Mouse (Mus musculus): ENCODE measurements around the gene Inafm2. TPM values are rescaled to one million over a fixed set of nuclear protein-coding genes. Genes with fewer than 3 reads are reported as not detected.

Inafm2 gene
- polyA plus RNA-seq, 1 experiment = 13.7 TPM

- no peak for DNase-seq (ENCODE audit: low read depth)
Observed at GRCm38 (mm10) chr2:118726873-118727272, 18.7 kb upstream of the Inafm2 start.

DNA sequence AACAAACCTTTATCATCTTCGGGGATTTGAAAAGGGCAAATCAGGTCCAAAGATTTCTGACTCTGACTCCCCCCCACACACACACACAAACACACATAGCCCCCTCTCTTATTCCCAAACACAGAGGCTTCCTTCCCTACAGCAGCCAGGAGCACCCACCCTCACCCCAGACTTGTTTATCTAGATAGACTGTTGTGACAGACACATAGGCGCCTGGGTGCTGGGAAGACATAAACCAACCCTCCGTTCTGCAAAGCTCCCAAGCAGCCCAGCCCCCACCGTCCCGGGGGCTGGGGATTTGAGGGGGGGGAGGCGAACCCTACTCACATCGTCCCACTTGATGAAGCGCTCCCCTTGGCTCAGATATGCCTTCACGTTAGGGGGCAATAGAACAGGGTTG is 17.6 kb upstream of the Inafm2 start:
- DNase-seq (ENCODE audit: low read depth) = no peak

GRCm38 (mm10) chr2:118728337-118728736 is 17.2 kb upstream of the Inafm2 start, which contains the start of gene Plcb2:
TSS of gene Plcb2 (minus strand) at chr2:118728438.
- no peak for DNase-seq (ENCODE audit: low read depth)

- no peak for DNase-seq (ENCODE audit: low read depth)
Observed at GRCm38 (mm10) chr2:118729194-118729593, 16.4 kb upstream of the Inafm2 start.

GRCm38 (mm10) chr2:118729816-118730621 is 15.5 kb upstream of the Inafm2 start:
- no peak for DNase-seq (ENCODE audit: low read depth)

GRCm38 (mm10) chr2:118730622-118730915 is 15.0 kb upstream of the Inafm2 start:
- DNase-seq (ENCODE audit: low read depth) = no peak

- DNase-seq (ENCODE audit: low read depth) = no peak
Observed at GRCm38 (mm10) chr2:118731981-118732380, 13.6 kb upstream of the Inafm2 start.

DNA sequence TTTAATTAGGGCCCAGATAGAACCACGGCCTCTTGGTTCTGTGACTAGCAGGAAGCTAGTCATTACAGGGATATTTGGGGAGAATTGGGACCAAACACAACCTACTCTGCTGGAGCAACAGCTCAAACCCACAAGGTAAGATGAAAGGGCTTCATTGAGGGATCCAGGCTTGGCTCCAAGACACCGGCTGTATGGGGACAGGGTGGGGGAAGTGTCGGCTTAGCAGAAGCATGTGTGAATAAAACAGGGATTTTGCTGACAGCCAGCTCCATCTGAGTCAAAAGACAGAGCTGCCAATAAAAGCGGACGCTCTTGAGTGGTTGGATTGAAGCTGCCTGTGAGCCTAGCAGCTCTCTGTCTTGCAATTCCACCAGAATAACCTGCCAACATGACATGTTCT is 12.2 kb upstream of the Inafm2 start:
- DNase-seq (ENCODE audit: low read depth) = no peak

DNA sequence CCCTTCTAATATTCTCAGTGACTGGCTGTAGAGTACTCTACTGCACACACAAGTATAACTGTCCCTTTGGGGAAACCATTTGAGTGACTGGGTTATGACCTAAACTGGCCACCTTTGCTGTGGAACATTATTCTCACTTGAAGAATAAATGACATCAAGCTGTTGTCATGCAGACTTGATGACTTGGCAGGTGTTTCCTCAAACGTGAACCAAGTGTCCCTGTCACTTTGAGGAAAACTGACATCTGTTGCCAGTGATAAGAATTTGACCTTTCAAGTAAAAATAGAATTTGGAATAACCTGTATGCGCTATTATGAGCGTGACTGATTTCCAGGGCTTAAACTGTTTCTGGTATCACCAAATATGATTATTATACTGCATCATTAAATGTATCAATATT is 5.2 kb upstream of the Inafm2 start:
- DNase-seq (ENCODE audit: low read depth) = no peak

DNA sequence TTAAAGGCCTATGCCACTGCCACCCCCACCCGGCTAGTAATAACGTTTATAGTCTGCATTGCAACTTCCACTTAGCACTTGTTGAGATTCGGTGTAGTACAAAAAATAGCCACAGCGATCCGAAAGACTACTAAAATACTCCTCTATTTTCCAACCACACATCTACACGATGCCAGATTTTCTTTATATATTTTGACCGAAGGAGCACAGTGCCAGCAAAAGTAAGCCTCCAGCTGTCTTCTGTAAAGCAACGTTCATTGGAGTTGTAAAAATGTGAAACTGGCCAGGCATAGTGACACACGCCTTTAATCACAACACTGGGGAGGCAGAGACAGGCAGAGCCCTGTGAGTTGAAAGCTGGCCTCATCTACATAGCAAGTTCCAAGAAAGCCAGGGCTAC is 4.4 kb upstream of the Inafm2 start:
- DNase-seq (ENCODE audit: low read depth) = no peak

DNA sequence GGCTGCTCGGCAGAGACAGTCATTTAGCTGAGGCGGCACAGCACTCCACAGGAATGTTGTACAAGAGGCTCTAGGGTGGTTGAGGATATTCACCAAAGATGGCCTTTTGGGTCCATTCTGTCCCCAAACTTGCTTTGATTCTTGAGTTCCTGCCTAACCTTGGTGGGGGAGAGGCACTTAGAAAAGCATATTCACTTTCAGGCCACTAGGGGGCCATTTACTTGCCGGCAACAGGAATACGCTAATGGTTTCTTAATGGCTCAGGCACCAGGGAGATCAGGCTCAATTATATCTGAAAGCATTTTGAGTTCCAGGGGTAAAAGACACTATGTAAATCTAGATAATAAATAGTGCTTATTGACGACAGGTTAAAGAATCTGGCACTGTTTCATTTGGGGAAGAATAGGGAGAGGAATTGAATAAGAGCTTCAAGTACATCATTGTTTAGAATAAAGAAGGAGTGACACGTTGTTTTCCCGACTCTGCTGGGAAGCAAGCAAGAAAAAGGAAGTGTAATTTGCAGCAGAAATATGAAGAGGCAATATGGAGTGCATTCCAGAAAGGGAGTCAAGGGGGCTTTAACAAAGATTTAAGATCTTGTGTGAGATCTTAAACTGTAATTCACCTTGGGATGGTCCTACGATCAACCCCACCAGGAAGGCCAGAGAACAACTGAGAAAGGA is 2.2 kb upstream of the Inafm2 start:
- no peak for DNase-seq (ENCODE audit: low read depth)

GRCm38 (mm10) chr2:118744621-118745020 is 937 bp upstream of the Inafm2 start:
- no peak for DNase-seq (ENCODE audit: low read depth)

DNA sequence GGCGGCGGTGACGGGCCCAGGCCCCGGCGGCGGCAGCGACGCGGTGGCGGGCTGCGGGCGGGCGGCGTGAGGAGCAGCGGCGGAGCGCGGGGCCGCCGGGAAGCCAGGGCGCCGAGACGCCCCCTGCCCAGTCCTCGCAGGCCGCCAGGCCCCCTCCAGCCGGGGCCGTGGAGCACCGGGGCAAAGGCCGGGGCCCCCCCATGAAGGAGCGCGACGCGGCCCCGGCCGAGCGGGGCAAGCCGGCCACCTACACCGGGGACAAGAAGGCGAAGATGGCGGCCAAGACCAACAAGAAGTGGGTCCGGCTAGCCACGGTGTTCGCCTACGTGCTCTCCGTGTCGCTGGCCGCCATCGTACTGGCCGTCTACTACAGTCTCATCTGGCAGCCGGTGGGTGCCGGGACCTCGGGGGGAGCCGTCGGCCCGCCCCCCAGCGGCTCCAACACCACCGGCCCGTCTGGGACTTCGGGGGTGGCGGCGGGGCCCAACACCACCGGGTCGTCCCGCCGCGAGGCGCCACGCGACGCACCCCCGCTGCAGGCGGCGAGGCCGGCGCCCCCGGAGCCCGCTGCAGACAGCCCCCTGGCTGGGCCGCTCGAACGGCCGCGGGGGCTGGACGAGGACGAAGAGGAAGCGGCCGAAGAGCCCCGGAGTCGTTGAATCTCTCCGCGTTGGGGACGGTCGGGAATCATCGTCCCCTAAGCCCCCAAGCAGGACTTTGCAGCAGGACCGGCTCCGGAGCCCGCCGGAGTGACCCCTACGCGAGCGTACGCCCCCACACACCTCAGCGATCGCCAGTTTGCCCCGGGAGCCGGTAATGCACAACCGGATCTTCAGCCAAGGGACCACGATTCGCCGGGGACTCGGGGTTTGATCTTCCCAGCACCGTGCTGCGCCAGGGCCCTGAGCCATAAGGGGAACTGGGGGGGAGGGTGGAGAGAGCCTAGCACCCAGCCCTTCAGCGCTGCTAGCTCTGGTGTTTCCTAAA is 650 bp downstream of the Inafm2 start:
- DNase-seq (ENCODE audit: low read depth) = no peak

GRCm38 (mm10) chr2:118747301-118747960 is 1.9 kb downstream of the Inafm2 start:
- no peak for DNase-seq (ENCODE audit: low read depth)

DNA sequence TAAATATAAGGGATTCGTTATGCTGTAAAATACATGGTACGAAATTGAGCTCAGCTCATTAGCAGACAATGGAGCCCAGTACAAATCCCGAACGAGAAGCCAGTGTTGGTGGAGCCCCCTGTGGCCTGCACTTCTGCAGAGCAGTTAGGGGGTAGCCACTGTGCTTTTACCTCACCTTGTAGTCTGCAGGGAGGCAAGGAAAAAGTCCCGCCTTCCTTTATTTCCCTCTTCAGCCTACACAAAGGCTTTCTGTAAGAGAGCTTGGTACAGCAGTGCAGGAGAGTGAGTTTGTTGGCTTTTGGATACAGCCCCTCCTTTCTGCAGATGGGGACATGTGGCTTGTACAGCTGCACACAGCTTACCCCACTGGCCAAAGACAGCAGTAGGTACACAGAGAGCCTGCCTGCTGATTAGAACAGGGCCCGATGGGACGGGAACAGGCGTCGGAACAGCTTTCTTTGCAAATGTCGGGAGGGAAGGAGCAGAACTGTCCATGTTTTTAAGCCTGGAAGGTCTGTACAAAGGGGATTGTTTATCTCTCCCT is 3.9 kb downstream of the Inafm2 start:
- no peak for DNase-seq (ENCODE audit: low read depth)

DNA sequence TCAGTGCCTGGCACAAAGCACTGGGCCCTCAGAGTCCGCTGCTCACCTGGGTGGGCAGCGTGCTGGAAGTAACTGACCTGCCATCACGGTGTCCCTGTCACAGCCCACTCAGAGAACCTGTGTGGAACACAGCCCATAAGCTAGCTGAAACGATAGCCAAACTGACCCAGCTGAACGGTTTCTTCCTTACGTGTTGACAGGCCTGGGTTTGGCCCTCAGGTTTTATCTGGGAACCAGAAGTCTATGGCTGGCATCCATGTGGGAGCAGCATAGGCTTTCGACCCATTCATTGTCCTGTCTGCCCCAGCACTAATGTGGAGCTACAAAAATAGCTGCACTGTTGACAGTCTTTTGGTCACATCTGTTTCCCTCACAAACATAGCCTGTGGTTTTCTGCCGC is 4.9 kb downstream of the Inafm2 start:
- DNase-seq (ENCODE audit: low read depth) = no peak

DNA sequence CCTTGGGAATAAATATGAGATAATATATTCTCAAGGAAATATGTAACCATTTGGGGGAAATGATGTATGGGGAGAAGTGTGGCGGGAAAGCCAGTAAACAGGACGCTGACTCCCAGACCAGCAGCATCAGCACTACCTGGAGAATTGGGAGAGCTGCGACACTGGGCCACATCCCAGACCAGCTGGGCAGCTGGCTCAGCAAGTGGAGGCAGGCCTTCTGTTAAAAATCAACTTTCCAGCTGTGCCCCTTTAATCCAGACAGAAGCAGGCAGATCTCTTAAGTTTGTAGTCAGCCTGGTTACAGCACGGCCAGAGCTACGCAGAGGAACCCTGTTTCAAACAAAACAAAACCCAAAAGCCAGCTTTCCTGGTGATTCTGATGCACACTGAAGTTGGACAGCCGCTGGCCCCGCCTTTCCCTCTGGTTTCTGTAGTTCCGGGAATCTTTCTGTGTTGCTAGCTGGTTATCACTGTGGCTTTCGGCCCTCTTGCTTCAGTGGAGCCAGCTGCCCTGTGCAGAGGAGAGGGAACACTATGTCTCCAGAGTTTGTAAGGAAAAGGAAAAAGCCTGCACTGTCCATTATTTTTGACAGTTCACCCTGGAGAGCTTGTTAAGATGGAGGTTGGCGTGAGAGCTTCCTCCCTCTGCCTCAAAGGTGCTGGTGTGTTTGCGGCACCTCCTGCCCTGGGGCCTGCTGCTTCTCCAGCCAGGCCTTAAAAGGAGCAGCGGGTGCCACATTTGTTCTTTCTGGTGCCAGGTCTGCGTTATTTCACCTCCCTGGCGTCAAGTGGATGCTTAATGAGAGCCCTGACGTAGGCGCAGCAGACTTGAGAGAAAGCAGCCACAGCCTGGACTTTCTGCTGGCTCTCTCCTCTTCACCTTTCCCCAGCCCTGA is 6.6 kb downstream of the Inafm2 start:
- DNase-seq (ENCODE audit: low read depth) = no peak

- DNase-seq (ENCODE audit: low read depth) = no peak
Observed at GRCm38 (mm10) chr2:118752792-118753108, 7.2 kb downstream of the Inafm2 start.

DNA sequence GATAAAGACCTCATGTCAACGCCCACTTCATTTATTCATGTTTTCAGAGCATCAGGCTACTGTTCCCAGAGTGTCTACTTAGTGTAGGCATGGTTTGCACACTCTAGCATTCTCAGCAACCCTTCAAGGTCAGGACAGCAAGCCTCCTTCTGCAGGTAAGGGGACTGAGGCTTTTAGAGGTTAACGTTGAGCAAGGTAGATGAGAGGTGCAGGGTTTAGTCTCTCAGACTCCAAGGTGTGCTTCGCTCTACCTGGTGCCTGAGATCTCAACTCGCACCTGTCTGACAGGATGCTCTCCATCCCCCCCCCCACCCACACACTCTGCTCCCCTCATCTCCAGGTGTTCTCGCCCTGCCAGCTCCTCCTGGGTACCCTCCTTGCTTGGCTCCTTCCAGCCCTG is 8.6 kb downstream of the Inafm2 start:
- DNase-seq (ENCODE audit: low read depth) = no peak

DNA sequence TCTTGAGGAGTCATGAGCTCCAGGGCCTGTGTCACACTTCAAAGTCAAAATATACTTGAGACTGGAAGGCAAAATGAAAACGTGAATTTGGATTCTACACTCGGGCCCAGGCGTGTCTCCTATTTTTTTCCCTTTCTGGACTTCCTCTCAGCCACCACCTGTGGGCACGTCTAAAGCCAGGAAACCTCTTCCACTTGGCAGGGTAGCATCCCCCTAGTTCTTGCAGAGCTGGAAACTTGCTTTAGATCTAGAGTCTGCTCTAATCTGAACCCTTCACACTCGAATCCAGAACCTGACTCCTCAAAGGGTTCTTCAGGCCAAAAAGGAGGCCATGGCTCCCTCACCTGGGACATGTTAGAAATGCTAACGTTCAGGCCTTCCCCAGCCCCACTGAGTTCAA is 9.8 kb downstream of the Inafm2 start:
- no peak for DNase-seq (ENCODE audit: low read depth)

DNA sequence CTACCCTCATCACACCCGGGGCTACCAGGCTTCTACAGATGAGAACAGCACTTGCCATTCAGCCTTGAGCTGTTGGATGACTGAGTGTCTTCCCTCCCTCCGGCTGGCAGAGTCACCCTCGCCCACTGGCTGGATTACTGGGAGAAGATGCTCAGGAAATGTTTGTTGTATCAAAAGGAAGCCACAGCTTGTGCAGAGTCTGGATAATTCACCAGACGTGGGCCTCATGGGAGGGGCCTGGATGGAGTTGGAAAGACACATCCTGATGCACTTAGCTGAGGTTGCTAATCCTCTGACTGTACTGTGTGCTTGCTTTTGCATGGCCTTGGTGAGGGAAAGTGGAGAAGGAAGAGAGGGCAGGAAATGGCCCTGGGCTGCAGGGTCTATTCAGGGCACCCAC is 10.5 kb downstream of the Inafm2 start:
- DNase-seq (ENCODE audit: low read depth) = no peak

All from gonadal fat pad, adult 2 months (tissue).